Mouse (Mus musculus) intestine, postnatal 0 days (tissue): Measurements from ENCODE around the gene Prdm16. TPM values are rescaled to one million over a fixed set of nuclear protein-coding genes. Genes with fewer than 3 reads are reported as not detected.

ENCODE experiments used
- ATAC-seq: fragments of 200-750 bp; cut with Nextera tagmentation; 2 replicates; pipeline ENCODE4 v1.8.0; 2017; ENCODE audit warnings: mild to moderate bottlenecking, moderate TSS enrichment, moderate library complexity
- H3K27ac ChIP-seq: fragments of 300-500 bp; sonication (generic); 2 replicates; pipeline ENCODE4 v1.5.1; 2014; ENCODE audit warnings: mild to moderate bottlenecking, low read depth, low read length, moderate library complexity
- H3K27me3 ChIP-seq: fragments of 300-500 bp; sonication (generic); replicated peaks from 2 replicates; pipeline ENCODE4 v1.6.1; 2014; ENCODE audit warnings: low read length, mixed read lengths; ENCODE audit not compliant: control insufficient read depth, insufficient read depth
- H3K36me3 ChIP-seq: fragments of 300-500 bp; sonication (generic); 2 replicates; pipeline ENCODE4 v1.6.1; 2014; ENCODE audit warnings: mild to moderate bottlenecking, moderate library complexity; ENCODE audit not compliant: control insufficient read depth, insufficient read depth
- H3K4me1 ChIP-seq: fragments of 300-500 bp; sonication (generic); replicated peaks from 2 replicates; pipeline ENCODE4 v1.6.1; 2014; ENCODE audit warnings: antibody characterized with exemption, low read length, mixed read lengths; ENCODE audit not compliant: control insufficient read depth, insufficient read depth
- H3K4me2 ChIP-seq: fragments of 300-500 bp; sonication (generic); replicated peaks from 2 replicates; pipeline ENCODE4 v1.6.1; 2014; ENCODE audit warnings: low read depth, mild to moderate bottlenecking, moderate library complexity
- H3K4me3 ChIP-seq: fragments of 300-500 bp; sonication (generic); 2 replicates; pipeline ENCODE4 v1.5.1; 2014; ENCODE audit warnings: low read depth, low read length
- H3K9ac ChIP-seq: fragments of 300-500 bp; sonication (generic); 2 replicates; pipeline ENCODE4 v1.6.1; 2014; ENCODE audit warnings: mild to moderate bottlenecking, low read depth, low read length
- H3K9me3 ChIP-seq: fragments of 300-500 bp; sonication (generic); 2 replicates; pipeline ENCODE4 v1.6.1; 2016; ENCODE audit warnings: mixed run types; ENCODE audit not compliant: control insufficient read depth
- CTCF ChIP-seq: sonication (generic); IDR thresholded peaks from 2 replicates; pipeline ENCODE4 v1.5.1; 2016; ENCODE audit warnings: low read depth, mild to moderate bottlenecking, control low read depth, antibody characterized with exemption, moderate library complexity
- WGBS: fragments of 180-500 bp; shearing (Covaris S2); extraction: QIAGEN DNeasy Blood & Tissue Kit; methylation state at CpG from one replicate; pipeline ENCODE4 v1.1.7; 2014; 5-methylcytosine and 5-hydroxymethylcytosine counted together
- polyA plus RNA-seq: library from polyadenylated mRNA; unstranded; fragments of >200 nt; fragmentation: Nextera tagmentation; extraction: Ambion mirVana; gene quantifications from 2 replicates; pipeline ENCODE4 v1.2.1, GENCODE M21; 2015

Prdm16 gene
- polyA plus RNA-seq, 1 experiment from 2014 or later: 9.0 TPM

- Histone ChIP-seq H3K4me1 (0 out of 2 replicates have a peak, but pooled peaks cover 4% of the 10 kb centered on the region), H3K36me3 (no peaks in the 10 kb centered on the region), H3K4me2 (0 out of 2 replicates have a peak overlapping the region, but pooled peaks have one; percentile 0), H3K27me3 (peaks cover 26% of the 10 kb centered on the region), H3K9ac (no peak overlapping the region), H3K27ac (no peak overlapping the region; the same call in 1 of the 2 replicates), H3K9me3 (no peaks in the 10 kb centered on the region), H3K4me3 (no peak overlapping the region)
- TF ChIP-seq CTCF: no peak
- ATAC-seq: no peak
- 23% methylated on average over 3 of the region's 3 CpGs for WGBS
Observed at GRCm38 (mm10) chr4:154630763-154631162, 5.9 kb downstream of the Prdm16 start.

GRCm38 (mm10) chr4:154627419-154628142 lies 9.1 kb downstream of the Prdm16 start:
- Histone ChIP-seq H3K27me3 (no peaks in the 10 kb centered on the region), H3K4me3 (no peak overlapping the region), H3K36me3 (no peaks in the 10 kb centered on the region), H3K4me2 (no peak overlapping the region; the same call in 1 of the 2 replicates), H3K9ac (no peak overlapping the region), H3K27ac (no peak overlapping the region; the same call in 1 of the 2 replicates), H3K4me1 (0 out of 2 replicates have a peak, but pooled peaks cover 4% of the 10 kb centered on the region), H3K9me3 (no peaks in the 10 kb centered on the region)
- 37% methylated on average over 5 of the region's 5 CpGs for WGBS
- ATAC-seq: peak; percentile 87
- no peak for TF ChIP-seq CTCF

DNA sequence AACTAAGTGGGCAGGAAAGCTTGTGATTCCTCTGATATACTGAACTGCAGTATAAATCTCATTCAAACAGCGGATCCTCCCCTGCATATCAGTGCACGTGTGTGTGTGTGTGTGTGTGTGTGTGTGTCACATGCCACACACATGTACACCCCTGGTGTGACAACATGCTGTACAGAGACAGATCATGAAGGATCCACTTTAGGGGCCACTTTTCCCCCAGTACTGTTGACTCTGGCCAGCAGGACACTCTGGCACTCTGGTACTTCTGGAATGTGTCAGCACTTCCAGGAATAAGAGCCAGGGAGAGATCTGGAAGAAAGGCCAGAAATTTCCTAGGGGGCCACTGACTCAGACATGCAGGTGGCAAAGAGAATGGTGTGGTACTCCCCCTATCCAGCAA lies 10.4 kb downstream of the Prdm16 start:
- Histone ChIP-seq H3K4me3 (no peak overlapping the region), H3K36me3 (no peaks in the 10 kb centered on the region), H3K4me1 (0 out of 2 replicates have a peak, but pooled peaks cover 4% of the 10 kb centered on the region), H3K9ac (no peak overlapping the region), H3K9me3 (no peaks in the 10 kb centered on the region), H3K27ac (no peak overlapping the region), H3K27me3 (no peaks in the 10 kb centered on the region), H3K4me2 (no peak overlapping the region)
- 82% methylated on average over 2 of the region's 2 CpGs for WGBS
- TF ChIP-seq CTCF: no peak
- no peak for ATAC-seq

DNA sequence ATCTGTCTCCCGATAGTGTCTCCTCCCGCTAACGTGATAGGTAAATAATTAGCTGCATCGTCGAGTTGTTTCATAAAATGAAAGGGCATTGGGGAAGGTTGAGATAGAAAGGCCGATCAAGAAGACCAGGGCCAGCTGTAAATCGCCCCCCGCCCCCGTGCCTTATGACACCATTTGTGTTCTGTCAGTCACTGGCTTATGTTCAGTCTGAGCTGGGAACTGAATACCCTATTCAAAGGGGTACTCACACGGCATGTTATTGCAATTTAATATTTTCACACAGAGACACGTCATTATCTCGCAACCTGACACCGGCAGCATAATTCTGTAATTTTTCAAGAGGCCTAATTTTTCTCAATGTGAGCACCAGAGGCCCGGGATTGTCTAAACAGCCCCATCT lies 11.0 kb downstream of the Prdm16 start:
- no peaks in the 10 kb centered on the region for H3K27me3 ChIP-seq
- H3K36me3 ChIP-seq: no peaks in the 10 kb centered on the region
- 0 out of 2 replicates have a peak, but pooled peaks cover 4% of the 10 kb centered on the region for H3K4me1 ChIP-seq
- 49% methylated on average over 14 of the region's 14 CpGs for WGBS
- H3K4me2 ChIP-seq: no peak overlapping the region
- H3K27ac ChIP-seq: no peak overlapping the region
- H3K9ac ChIP-seq: no peak overlapping the region
- no peaks in the 10 kb centered on the region for H3K9me3 ChIP-seq
- ATAC-seq: no peak
- no peak overlapping the region for H3K4me3 ChIP-seq
- TF ChIP-seq CTCF: no peak

GRCm38 (mm10) chr4:154623241-154623640 lies 13.4 kb downstream of the Prdm16 start:
- no peak for TF ChIP-seq CTCF
- Histone ChIP-seq H3K36me3 (no peaks in the 10 kb centered on the region), H3K27ac (no peak overlapping the region), H3K9me3 (no peaks in the 10 kb centered on the region), H3K27me3 (no peaks in the 10 kb centered on the region), H3K4me1 (0 out of 2 replicates have a peak, but pooled peaks cover 4% of the 10 kb centered on the region), H3K9ac (no peak overlapping the region), H3K4me2 (no peak overlapping the region), H3K4me3 (no peak overlapping the region)
- no peak for ATAC-seq
- WGBS: 82% methylated on average over 3 of the region's 3 CpGs

DNA sequence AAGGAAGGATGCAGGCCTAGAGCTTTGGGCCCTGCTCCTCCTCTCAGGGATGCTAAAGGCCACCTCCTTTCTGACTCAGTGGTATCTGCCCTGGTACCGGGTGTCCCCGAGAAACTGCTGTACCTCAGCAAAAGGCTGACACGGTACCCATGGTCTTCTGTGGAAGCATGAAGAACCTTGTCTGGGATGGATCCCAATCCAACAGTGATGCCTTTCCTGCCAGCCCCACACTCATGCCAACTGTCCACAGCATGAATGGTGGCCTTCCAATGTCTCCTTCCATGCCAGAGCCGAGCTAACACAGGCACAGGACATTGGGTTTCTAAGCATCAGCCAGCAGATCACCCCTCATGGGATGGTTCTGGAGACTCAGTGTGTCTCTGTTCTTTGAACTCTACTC lies 14.2 kb downstream of the Prdm16 start:
- no peaks in the 10 kb centered on the region for H3K9me3 ChIP-seq
- 88% methylated on average over 4 of the region's 4 CpGs for WGBS
- no peak overlapping the region for H3K4me3 ChIP-seq
- no peaks in the 10 kb centered on the region for H3K27me3 ChIP-seq
- H3K4me2 ChIP-seq: no peak overlapping the region
- no peak overlapping the region for H3K9ac ChIP-seq
- 0 out of 2 replicates have a peak, but pooled peaks cover 4% of the 10 kb centered on the region for H3K4me1 ChIP-seq
- TF ChIP-seq CTCF: no peak
- no peaks in the 10 kb centered on the region for H3K36me3 ChIP-seq
- H3K27ac ChIP-seq: no peak overlapping the region
- ATAC-seq: no peak
